Mouse (Mus musculus): Measurements from ENCODE around the gene Gm32802.
"Not testable (repeated sequence)": the region's sequence is repeated elsewhere in the genome, so short reads cannot be mapped to it uniquely, and the experiment has no call there.

DNA sequence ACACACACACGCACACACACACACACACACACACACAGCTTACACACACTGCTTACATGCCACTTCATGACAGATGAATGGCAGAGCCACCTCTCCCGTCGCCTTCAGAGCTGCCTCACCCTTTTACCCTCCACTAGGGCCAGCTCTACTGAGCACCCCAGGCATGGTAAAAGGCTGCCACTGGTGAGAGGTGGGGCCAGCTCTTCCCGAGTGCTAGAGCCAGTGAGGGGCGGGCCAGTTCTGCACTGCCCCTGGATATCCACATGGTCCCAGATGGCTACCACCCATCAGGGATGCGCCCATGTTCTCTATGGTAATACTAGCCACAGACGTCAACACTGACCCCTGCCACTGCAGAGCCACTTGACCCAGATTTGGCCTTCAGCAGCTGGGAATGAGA lies 24.1 kb downstream of the Gm32802 start:
- TF ChIP-seq CTCF (IDR thresholded peaks at IDR 0.05; ENCODE audit: low read depth, low read length); POLR2A (IDR thresholded peaks at IDR 0.05; ENCODE audit: extremely low read depth, insufficient read depth, low read length): not testable (repeated sequence)

Measured in liver, adult 2 months (tissue).